Mouse (Mus musculus): ENCODE measurements around the gene Cuedc2. TPM values are rescaled to one million over a fixed set of nuclear protein-coding genes. Genes with fewer than 3 reads are reported as not detected.

Cuedc2 gene
- total RNA-seq, 4 experiments from 2014 or later, result 158 to 175 (median 166) TPM

DNA sequence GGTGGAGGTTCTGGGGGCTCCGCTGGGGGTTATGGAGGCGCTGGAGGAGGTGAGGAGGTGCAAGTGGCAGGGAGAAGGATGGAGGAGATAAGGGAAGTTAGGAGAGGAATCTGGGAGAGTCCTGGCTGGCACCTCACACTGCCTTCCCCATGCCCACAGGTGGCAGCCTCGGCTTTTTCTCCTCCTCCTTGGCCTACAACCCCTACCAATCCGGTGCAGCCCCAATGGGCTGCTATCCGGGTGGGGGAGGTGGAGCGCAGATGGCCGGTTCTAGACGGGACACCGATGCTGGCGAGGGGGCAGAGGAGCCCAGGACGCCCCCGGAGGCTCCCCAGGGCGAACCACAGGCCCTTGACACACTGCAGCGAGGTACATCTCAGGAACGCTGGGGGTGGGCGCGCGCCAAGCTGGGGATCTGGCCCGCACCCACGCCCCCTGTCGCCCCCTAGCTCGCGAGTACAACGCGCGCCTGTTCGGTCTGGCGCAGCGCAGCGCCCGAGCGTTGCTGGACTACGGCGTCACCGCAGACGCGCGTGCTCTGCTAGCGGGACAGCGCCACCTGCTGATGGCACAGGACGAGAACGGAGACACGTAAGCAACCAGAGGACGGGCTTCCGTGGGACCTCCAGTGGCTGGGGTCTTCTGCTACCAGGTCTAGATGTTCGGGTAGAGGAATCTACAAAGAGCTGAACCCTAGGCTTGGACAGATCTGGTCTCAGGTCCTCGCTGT lies 29.6 kb downstream of the Cuedc2 start:
- peak; percentile 66 to 85 for DNase-seq (ENCODE audit: low spot score in 2 of 2)

DNA sequence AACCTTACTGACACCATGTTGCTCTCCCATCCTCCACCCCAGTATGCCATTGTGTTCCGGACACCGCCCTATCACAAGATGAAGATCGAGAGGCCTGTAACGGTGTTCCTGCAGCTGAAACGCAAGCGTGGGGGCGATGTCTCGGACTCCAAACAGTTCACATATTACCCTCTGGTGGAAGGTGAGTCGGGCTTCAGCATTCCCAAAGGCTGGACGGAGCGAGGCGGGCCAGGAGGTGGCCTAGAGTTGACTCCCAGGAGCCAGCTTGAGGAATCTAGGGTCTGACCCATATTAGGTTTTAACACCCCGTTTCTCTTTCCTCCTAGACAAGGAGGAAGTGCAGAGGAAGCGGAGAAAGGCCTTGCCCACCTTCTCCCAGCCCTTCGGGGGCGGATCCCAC lies 30.2 kb downstream of the Cuedc2 start:
- DNase-seq (ENCODE audit: low spot score in 2 of 2), result peak in 1 of 2 experiments; percentile 11

DNA sequence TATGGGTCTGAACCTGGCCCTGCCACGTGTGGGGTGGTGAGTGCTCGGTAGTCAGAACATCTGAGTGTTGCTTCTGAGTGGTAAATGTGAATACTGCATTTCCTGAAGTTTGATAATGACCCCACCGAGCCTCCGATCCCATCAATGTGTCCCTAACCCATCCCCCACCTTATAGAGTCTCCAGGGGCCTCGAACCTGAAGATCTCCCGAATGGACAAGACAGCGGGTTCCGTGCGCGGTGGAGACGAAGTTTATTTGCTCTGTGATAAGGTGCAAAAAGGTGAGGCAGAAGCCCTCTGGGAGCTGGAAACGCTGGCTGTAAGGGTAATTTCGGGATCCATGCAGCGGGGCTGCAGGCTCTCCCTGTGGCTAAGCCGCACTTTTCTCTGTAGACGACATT lies 30.7 kb downstream of the Cuedc2 start:
- no peak for DNase-seq (ENCODE audit: low spot score in 2 of 2)

DNA sequence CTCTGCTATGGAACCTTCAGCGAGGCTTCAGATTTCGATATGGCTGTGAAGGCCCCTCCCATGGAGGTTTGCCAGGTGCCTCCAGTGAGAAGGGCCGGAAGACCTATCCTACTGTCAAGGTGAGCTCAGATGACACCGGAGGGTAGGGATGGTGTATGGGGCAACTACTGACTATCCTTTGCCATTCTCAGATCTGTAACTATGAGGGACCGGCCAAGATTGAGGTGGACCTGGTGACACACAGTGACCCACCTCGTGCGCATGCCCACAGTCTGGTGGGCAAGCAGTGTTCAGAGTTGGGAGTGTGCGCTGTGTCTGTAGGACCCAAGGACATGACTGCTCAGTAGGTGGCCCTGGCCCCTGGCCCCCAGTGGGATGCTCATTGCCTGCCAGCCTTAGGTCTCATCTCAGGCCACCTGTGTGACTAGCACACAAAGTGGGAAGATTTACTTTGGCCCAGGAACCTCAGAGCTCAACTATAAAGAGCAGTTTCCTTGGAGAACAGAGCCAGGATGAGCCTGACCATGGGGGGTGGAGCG lies 31.7 kb downstream of the Cuedc2 start:
- DNase-seq (ENCODE audit: low spot score in 2 of 2), result peak in 1 of 2 experiments; percentile 5

DNA sequence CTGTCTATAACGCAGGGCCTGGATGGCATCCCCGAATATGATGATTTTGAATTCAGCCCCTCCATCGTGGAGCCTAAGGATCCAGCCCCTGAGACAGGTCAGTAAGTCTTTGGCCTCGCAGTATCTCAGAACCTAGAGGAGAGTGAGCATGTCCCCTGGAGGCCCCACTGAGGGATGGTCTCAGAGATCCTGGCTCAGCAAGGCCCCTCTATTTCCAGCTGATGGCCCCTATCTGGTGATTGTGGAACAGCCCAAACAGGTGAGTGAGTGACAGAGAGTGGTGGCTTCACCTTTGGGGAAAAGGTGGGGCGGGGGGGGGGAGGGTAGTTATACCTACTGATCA lies 32.3 kb downstream of the Cuedc2 start:
- DNase-seq (ENCODE audit: low spot score in 2 of 2), result peak; percentile 1 to 4

DNA sequence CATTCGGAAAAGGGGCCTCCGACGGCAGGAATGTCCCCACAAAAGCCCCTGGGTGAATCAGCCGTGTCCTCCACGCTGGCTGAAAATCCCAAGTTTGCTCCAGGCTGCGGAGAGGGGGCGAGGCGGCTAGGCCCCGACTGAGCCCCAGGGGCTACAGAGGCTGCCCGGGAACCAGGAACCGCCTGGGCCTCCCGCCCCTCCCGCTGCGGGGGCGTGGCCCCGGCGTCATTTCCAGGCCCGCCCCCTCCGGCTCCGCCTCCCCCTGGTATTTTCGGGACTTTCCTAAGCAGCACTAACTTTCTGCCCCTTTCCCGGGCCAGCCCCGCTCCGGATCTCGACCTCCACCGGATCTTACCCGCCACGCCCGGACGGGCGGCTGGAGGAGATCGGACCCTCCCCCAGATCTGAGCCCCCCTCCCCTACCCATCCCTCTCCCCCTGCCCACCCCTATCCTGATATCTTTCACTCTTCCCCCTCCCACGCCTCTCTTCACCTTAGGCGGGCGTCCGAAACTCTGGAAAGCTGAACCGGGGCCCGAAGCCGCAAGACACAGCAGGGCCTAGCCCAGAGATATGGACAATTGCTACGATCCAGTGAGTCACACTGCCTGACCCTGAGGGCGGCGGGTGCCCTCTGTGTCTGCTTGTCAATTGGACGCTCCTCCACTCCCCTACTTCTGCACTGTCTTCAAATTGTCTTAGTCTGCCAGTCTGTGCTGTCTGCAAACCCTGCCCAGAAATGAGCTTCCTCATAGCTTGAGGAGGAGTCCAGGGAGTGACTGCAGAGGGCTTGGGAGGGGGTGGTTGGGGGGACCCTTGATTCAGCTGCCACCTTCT lies 32.9 kb downstream of the Cuedc2 start:
- DNase-seq (ENCODE audit: low spot score in 2 of 2), result peak in 1 of 2 experiments; percentile 32

DNA sequence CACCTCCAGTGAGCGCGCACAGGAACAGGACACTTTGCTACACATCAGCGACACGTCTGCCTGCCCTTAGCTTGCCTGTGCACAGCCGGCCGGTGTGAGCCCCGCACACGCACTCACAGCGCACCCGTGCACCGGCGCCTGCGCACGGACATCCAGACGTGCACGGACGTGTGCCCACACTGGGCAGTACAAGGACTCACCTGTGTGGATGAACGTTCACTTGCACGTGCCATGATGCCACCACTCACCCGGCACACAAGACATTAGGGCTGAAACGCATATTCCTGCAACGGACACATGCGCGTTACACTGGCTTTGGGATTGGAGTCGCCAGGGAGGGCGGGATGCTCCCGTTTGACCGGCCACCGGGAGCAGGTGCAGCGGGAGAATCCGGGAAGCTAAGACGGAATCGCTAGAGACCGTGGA lies 33.6 kb downstream of the Cuedc2 start:
- peak in 1 of 2 experiments; percentile 9 for DNase-seq (ENCODE audit: low spot score in 2 of 2)

DNA sequence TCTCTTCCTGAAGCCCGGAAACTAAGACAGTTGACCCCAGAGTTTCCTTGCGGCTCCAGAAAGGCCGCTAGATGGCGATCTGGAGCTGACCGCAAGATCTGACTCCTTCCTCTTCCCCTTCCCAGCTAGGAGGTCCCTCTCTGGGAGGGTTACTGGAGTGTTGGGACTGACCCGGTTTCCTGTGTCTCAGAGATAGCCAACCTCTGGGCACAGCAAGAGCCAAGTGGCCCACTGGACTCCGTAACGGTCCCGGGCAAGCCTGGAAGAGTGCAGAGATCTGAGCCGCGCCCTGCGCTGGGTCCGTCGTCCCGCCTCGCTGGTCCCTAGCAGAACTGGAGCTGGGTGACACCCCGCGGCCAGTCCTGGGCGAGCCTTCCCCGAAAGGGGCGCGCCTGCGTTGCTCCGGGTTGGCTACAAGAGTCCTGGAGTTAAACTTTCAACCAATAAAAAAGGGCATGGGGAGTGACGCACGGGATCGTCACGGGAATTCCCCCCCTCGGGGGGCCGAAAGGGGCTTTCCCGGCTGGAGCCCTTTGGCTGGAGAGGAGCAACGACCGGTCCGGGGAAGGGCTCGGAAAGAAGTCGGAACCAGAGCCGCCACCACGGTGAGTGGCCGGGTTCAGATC lies 34.2 kb downstream of the Cuedc2 start, which contains the start of gene Nfkb2:
Gene Nfkb2, plus strand, starts transcription at position 105 of the 626 bp plus-strand sequence.
- DNase-seq (ENCODE audit: low spot score in 2 of 2), result peak; percentile 74 to 80

DNA sequence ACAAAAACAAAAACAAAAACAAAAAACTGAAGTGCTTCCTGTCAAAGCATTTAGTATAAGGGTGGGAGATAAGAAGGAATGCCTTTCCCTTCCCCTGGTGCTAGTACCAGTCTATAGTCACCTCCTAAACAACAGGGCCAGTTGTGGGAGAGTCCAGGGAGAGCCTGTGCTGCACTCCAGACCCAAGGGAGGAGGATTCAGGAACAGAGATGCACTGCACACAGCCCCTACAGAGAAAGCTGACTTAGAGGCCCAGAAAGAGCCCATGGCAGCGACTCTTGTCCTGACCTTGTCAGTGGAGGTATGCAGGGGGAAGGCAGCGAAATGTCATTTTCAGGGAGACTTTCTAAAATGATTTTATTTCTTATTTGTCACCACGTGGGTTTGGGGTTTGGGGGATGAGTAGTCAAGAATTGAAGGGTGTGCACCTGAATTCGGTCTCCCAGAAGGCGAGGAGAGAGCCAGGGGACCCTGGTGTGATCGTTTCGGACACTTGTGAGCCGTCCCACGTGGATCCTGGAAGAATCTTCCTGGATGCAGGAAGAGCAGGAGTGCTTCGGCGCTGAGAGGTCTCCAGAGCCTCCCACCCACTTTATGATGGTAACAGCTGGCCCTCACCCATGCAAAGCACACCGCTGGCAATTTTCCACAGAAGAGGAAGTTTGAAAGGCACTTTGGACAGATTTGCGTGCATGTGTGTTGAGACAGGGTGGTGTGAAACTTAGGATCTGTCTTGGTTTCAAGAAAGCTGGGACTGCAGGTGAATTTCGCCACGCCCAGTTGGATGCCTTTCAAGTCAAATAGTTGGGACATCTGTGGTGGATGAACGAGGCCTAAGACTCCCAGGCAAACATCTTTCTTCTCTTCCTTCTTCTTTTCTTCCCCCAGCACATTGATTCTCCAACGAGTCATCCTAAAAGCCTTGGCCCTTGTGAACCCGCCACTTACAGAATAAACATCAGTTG lies 35.0 kb downstream of the Cuedc2 start:
- DNase-seq (ENCODE audit: low spot score in 2 of 2), result peak; percentile 2 to 4

DNA sequence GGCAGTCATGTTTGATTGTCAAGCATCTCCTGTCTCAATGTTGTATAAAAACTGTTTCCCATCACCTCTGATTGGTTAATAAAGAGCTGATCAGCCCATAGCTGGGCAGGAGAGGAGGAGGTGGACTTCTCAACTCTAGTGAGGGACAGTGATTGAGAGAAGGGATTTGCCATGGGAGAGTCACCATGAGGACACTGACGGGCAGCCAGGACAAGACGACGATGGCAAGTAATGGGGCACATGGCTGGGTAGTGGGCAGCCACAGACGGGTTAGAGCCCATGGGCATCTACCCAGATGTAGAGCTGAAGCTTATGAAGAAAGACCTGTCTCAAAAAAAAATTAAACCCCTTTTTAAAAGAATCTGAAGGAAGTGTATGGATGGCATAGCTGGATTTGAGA lies 36.0 kb downstream of the Cuedc2 start:
- no peak for DNase-seq (ENCODE audit: low spot score in 2 of 2)

DNA sequence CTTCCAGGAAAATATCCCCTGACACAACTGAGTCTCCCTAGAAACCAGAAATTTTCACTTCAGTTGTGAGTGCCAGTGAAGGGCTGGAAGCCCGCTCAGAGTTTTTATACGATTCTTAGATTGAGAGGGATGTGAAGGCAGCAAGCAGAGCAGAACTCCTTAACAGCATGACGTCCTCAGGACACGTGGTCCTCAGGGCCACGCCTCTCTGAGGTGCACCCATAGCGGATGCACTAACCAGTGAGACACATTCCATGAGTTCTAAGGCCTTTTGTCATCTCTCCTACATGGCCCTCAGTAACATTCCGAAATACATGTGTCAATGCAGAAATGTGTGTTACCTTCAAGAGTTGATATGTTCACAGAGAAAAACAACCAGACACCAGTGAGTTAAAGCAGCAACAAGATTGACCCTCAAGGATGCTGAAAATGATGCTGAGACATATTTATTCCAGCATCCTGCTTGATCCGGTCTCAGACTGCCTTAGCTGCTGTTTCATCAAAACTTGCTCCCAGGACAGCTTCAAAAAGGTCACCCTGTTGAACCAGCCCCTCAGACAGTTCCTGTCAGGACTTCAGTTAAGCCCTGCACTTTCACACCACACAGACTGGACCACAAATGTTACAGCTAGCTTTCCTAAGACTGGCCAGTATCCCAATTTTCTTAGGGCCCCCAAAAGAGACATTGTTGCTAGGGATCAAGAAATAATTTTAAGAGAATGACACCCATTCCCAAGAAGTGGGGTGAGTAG lies 38.0 kb downstream of the Cuedc2 start:
- no peak for DNase-seq (ENCODE audit: low spot score in 2 of 2)

DNA sequence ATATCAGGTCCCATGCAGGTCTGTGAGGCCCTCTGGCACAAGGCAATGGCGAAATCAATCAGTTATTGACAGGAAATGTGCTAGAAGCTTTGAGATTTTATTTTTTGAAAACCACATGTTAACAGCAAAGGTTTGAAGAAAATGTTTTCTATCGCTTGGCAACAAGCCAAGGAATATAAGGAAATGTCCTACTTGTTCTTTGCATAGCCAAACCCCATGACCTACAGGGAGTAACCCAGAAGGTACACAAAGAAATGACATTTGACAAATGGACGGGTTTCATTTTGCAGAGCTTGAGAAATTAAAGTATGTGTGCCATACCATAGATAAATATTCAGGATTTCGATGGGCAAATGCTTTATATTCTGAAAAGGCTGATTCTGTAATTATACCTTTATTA lies 41.6 kb downstream of the Cuedc2 start:
- no peak for DNase-seq (ENCODE audit: low spot score in 2 of 2)

DNA sequence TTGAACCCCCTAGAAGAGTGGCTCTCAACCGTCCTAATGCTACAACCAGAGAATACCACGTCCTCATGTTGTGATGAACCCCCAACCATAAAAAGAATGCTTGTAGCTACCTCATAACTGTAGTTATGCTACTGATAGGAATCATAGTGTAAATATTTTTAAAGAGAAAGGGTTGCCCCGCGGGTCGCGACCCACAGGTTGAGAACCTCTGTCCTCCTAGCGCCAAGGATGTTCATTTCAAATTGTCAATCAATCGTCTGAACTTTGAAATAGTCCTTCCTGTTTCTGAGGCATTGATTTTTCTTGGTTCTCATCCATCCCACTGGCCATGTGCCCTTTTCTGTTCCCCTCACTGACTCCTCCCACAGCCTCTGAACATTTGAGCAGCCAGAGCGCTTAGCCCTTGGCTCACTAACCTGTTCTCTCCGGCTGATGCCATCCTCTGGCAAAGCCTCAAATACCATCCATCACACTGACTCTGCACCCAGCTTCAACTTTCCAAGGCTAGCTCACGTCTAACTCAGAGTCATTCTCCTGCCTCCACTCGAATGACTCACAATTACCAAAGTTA lies 47.9 kb downstream of the Cuedc2 start:
- no peak for DNase-seq (ENCODE audit: low spot score in 2 of 2)

DNA sequence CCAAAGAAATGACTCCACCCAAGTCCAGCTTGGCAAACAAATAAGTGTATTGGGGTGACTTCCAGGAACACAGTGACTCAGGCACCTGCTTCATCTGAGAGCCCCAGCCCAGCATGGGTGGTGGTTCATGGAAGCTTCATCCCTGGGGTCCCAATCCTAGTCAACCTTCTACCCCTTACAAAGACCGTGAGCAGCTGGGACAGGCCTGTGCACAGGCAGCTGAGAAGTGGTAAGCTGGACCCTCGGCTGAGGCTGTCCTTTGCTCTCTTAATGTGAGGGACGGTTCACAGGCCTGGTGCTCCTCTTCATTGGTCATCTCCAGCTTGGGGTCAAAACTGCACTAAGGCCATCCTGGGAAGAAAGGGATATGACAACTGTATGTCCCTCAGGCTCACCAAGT lies 50.9 kb downstream of the Cuedc2 start:
- DNase-seq (ENCODE audit: low spot score in 2 of 2), result no peak

DNA sequence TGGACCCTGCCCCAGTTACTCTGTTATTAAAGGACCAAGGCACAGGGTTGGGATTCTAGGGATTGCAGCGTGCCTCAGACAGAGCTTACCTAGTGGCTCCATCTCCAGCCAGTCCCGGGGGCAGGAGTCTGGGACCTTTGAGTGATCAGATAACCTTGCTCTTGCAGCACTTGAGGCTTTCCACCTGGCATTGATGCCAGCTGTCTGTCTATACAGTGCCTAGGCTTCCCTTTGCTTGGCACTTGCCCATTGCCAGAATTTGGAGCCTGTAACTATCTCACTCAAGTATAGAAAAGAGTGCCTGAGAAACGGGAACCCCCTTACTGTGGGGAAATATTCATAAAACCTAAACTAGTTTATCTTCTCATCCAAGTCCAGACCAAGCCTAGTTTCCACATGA lies 51.6 kb downstream of the Cuedc2 start:
- no peak for DNase-seq (ENCODE audit: low spot score in 2 of 2)

DNA sequence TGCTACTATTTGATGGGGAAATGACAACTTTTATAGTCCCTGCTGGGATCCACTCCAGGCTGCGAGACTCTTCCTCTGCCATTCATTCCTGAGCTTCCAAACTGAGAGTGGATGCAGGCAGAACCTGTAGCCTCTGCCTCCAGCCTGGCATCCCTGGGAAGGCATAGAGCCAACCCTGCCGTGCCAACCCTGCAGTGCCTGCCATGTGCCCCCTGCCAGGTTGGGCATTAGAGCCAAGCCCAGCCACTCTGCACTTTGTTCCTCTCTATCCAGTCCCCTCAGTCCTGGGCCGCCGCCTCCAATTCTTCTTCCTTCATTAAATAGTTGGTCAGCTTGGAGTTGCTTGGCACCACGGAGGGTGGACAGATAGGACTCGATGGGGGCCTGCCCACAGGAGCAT lies 52.5 kb downstream of the Cuedc2 start:
- DNase-seq (ENCODE audit: low spot score in 2 of 2), result no peak

DNA sequence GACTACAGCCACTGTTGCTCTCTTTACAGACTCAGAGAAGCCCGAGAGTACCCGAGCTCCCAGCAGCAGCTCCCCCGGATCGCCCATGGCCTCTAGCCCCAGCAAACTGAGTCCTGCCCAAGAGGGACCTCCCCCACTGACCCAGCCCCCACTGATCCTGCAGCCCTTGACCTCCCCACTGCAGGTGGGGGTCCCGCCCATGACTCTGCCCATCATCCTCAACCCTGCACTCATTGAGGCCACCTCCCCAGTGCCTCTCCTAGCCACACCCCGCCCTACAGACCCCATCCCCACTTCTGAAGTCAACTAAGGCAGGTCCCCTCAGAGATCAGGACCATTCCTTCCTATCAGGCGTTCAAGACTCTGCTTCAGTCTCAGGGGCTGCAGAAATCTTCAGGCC lies 52.9 kb downstream of the Cuedc2 start:
- DNase-seq (ENCODE audit: low spot score in 2 of 2), result no peak

DNA sequence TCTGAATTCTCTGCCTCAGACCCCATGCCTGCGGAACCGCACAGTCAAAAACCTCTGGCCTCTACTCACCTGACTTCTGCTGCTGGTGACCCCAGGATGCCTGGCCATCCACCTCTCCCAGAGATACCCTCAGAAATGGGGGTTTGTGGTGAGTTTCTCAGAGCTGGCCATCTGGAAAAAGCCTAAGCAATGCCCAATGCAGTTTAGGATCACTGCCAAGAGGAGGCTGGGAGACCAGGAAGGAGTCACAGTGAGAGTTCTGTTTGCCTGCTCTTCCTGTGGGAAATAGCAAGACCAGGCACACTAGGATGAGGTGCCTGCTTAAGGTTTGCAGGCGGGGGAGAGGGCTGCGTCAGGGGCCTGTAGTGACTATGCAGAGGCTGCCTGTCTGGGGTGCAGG lies 53.8 kb downstream of the Cuedc2 start:
- no peak for DNase-seq (ENCODE audit: low spot score in 2 of 2)

DNA sequence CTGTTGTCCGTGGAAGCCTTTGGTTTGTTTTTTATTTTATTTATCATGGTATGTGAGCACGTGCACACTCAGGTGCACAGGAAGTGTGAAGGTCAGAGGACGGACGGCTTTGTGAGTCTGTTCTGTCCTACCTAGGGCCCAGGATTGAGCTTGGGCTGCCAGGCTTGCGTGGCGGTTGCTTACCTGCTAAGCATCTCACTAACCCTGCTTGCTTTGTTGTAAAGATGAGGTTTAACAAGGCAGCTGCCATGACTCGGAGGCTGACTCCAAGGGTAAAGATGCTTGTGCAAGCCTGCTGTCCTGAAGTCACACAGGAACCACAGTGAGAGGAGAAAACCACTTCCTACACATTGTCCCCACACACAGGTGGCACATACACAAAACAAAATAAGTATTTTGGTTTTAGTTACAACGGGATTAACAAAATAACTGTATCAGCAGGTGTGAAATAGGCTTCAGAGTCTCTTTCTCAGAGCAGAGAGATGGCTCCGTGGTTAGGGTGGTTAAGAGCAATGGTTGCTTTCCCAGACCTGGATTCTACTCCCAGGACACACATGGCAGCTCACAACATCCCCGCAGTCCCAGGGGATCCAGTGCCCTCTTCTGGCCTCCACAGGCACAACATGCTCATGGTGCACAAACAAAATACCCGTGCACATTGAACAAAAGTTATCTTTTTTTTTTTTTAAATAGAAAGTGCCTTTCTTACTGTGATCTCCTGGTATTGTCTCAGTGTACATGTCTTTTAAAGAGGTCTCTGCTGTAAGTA lies 56.2 kb downstream of the Cuedc2 start:
- DNase-seq (ENCODE audit: low spot score in 2 of 2), result no peak
